Mouse (Mus musculus): ENCODE measurements around the gene Sema3f. TPM values are rescaled to one million over a fixed set of nuclear protein-coding genes. Genes with fewer than 3 reads are reported as not detected.

The Sema3f gene
- polyA plus RNA-seq, 1 experiment = 88.1 TPM

GRCm38 (mm10) chr9:107643544-107644214 is 66.6 kb downstream of the Sema3f start:
- Histone ChIP-seq H3K27ac (ENCODE audit: insufficient read depth, low read length) (no peak overlapping the region), H3K4me1 (ENCODE audit: control insufficient read depth, insufficient read depth, low read length) (0 out of 2 replicates have a peak, but pooled peaks cover 5% of the 10 kb centered on the region), H3K4me3 (ENCODE audit: insufficient read depth, low read length) (no peak overlapping the region)
- TF ChIP-seq POLR2A (IDR thresholded peaks at IDR 0.05; ENCODE audit: low read depth, low read length) (no peak), CTCF (IDR thresholded peaks at IDR 0.05; ENCODE audit: borderline replicate concordance, insufficient read depth, low read length) (no peak)

DNA sequence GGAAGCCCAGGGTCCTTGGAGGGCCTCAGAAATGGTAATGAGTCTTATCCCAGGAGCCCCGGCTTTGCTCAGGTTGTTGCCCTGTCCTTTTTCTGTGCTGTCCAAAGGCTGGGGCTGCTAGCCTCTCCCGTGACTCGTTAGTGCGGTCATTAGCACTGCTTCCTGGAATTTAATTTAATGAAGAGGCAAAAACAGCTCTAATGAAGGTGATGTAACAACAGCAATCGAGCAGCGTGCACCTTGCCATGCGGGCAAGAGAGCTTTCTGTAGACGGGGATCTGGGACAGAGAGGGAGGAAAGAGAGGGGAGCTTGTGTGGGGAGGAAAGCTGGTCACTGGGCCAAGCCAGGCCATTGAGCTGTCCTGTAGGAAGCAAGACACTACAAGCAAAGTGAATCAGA is 68.6 kb downstream of the Sema3f start:
- Histone ChIP-seq H3K27ac (ENCODE audit: insufficient read depth, low read length) (no peak overlapping the region), H3K4me3 (ENCODE audit: insufficient read depth, low read length) (no peak overlapping the region), H3K4me1 (ENCODE audit: control insufficient read depth, insufficient read depth, low read length) (0 out of 2 replicates have a peak, but pooled peaks cover 5% of the 10 kb centered on the region)
- no peak for TF ChIP-seq CTCF (IDR thresholded peaks at IDR 0.05; ENCODE audit: borderline replicate concordance, insufficient read depth, low read length)
- no peak for TF ChIP-seq POLR2A (IDR thresholded peaks at IDR 0.05; ENCODE audit: low read depth, low read length)

GRCm38 (mm10) chr9:107640257-107640772 is 70.0 kb downstream of the Sema3f start:
- Histone ChIP-seq H3K27ac (ENCODE audit: insufficient read depth, low read length) (no peak overlapping the region), H3K4me1 (ENCODE audit: control insufficient read depth, insufficient read depth, low read length) (peaks cover 5% of the 10 kb centered on the region; the same call in 1 of the 2 replicates), H3K4me3 (ENCODE audit: insufficient read depth, low read length) (no peak overlapping the region)
- no peak for TF ChIP-seq CTCF (IDR thresholded peaks at IDR 0.05; ENCODE audit: borderline replicate concordance, insufficient read depth, low read length)
- no peak for TF ChIP-seq POLR2A (IDR thresholded peaks at IDR 0.05; ENCODE audit: low read depth, low read length)

GRCm38 (mm10) chr9:107637070-107637469 is 73.2 kb downstream of the Sema3f start:
- no peak overlapping the region for H3K27ac ChIP-seq (ENCODE audit: insufficient read depth, low read length)
- H3K4me1 ChIP-seq (ENCODE audit: control insufficient read depth, insufficient read depth, low read length) = no peaks in the 10 kb centered on the region; the same call in 1 of the 2 replicates
- no peak overlapping the region for H3K4me3 ChIP-seq (ENCODE audit: insufficient read depth, low read length)
- no peak for TF ChIP-seq POLR2A (IDR thresholded peaks at IDR 0.05; ENCODE audit: low read depth, low read length)
- no peak for TF ChIP-seq CTCF (IDR thresholded peaks at IDR 0.05; ENCODE audit: borderline replicate concordance, insufficient read depth, low read length)

- H3K4me1 ChIP-seq (ENCODE audit: control insufficient read depth, insufficient read depth, low read length) = peaks cover 7% of the 10 kb centered on the region; the same call in 1 of the 2 replicates
- TF ChIP-seq CTCF (IDR thresholded peaks at IDR 0.05; ENCODE audit: borderline replicate concordance, insufficient read depth, low read length) (no peak), POLR2A (IDR thresholded peaks at IDR 0.05; ENCODE audit: low read depth, low read length) (peak; percentile 85)
- peak within 1 kb of the TSS; percentile 96 for H3K4me3 ChIP-seq (ENCODE audit: insufficient read depth, low read length)
- peak within 1 kb of the TSS; percentile 80 for H3K27ac ChIP-seq (ENCODE audit: insufficient read depth, low read length)
These were observed 74.8 kb downstream of the Sema3f start, which contains the start of gene Gnai2 for GRCm38 (mm10) chr9:107635279-107636028. Gene Gnai2 (minus strand): TSS chr9:107635367.

- H3K4me1 ChIP-seq (ENCODE audit: control insufficient read depth, insufficient read depth, low read length) = peaks cover 7% of the 10 kb centered on the region; the same call in 1 of the 2 replicates
- TF ChIP-seq CTCF (IDR thresholded peaks at IDR 0.05; ENCODE audit: borderline replicate concordance, insufficient read depth, low read length) (no peak), POLR2A (IDR thresholded peaks at IDR 0.05; ENCODE audit: low read depth, low read length) (no peak)
- peak overlapping the region; percentile 80 for H3K27ac ChIP-seq (ENCODE audit: insufficient read depth, low read length)
- H3K4me3 ChIP-seq (ENCODE audit: insufficient read depth, low read length) = peak overlapping the region; percentile 96
These were observed 75.6 kb downstream of the Sema3f start for GRCm38 (mm10) chr9:107634406-107635278.

- Histone ChIP-seq H3K4me1 (ENCODE audit: control insufficient read depth, insufficient read depth, low read length) (peaks cover 11% of the 10 kb centered on the region; the same call in 1 of the 2 replicates), H3K27ac (ENCODE audit: insufficient read depth, low read length) (peak overlapping the region; percentile 80), H3K4me3 (ENCODE audit: insufficient read depth, low read length) (peak overlapping the region; percentile 96)
- peak; percentile 40; the same call in 1 of the 2 replicates for TF ChIP-seq POLR2A (IDR thresholded peaks at IDR 0.05; ENCODE audit: low read depth, low read length)
- no peak for TF ChIP-seq CTCF (IDR thresholded peaks at IDR 0.05; ENCODE audit: borderline replicate concordance, insufficient read depth, low read length)
These were observed 76.4 kb downstream of the Sema3f start for GRCm38 (mm10) chr9:107633661-107634405.

DNA sequence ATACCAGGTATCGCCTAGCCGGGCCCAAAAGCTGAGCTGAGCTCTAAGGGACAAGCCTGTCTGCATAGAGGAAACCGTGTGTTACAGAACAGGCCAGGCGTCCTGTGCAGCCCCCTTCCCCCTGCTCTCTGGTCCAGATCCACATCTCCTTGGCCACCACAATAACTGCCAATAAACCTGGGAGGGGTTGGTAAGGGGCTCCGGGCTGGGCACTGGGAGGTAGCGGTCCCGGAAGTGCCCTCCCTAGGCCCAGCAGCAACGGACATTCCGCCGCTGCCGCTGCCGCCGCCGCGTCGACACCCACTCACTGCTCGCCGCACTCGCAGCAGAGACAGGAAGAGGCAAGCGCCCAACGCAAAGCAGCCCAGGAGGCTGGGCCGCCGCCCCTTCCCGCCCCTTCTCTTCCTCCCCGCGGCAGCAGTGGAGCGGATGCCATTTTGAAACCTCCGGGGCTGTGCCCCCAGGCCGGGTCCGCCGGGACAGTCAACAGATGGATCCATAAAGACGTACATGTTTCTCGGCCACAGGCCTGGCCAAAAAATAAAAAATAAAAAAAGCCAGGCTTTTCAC is 77.1 kb downstream of the Sema3f start:
- no peak for TF ChIP-seq CTCF (IDR thresholded peaks at IDR 0.05; ENCODE audit: borderline replicate concordance, insufficient read depth, low read length)
- TF ChIP-seq POLR2A (IDR thresholded peaks at IDR 0.05; ENCODE audit: low read depth, low read length) = peak; percentile 88
- H3K27ac ChIP-seq (ENCODE audit: insufficient read depth, low read length) = peak overlapping the region; percentile 80
- peak overlapping the region; percentile 96 for H3K4me3 ChIP-seq (ENCODE audit: insufficient read depth, low read length)
- peaks cover 13% of the 10 kb centered on the region for H3K4me1 ChIP-seq (ENCODE audit: control insufficient read depth, insufficient read depth, low read length)
